ENCODE assay signal across 8 mouse cellular contexts in the genomic region with DNA sequence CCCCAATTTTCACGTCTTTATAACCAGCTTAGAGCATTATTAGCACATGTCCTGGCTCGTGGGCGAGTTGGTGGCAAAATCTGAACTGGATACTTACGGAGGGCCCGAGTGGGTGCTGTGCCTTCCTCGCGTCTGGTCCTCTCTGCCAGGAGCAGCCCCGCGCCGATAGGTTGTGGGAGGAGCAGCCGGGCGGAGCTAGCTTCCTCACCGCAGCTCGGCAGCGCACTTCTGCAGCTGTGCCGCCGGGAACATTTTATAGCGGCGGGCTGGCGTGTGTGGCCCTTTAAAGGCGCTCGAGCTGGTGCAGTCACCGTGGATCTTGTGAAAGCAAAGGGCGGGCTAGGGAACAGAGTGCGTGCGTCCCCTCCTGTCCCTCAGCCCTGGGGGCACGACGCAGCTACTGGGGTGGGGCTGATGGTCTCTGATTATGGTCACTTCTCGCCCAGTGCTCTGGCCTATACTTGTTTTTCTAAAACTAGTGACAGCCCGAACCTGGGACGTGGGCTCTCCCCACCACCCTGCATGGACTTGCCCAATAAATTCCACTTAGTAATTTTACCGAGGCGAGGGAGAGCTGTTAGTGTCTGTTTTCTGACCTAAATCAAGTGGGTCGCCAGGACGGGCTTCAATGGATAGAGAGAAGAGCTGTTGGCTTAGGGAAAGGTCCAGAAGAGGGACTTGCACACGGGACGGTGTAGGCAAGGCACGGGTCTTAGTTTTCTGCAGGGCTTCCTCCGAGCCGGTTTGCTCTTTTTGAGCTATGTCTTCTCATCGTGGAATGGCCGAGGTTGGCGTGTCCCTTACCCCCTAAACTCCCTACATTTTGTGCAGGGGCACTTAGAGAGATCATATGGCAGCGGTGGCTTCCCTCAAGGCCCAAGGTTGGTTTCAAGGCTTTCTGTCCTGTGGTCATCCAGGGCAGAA. TPM values are rescaled to one million over a fixed set of nuclear protein-coding genes. Genes with fewer than 3 reads are reported as not detected.
A peak's percentile ranks its signal among the peaks of the same experiment; 100 is the strongest.
DNase-seq lines count a peak whose midpoint lies in the region; ATAC-seq and TF ChIP-seq lines count a peak whose summit lies in the region.

A gene (minus strand): TSS at position 245 of the 924 bp plus-strand sequence.

- peak within 1 kb of the TSS; percentile 79 for H3K4me2 ChIP-seq in embryonic facial prominence, embryonic 11.5 days (ENCODE audit: low read depth, low read length)
- peak within 1 kb of the TSS; percentile 79 for H3K4me2 ChIP-seq in limb, embryonic 14.5 days (replicated peaks; ENCODE audit: low read depth, low read length, severe bottlenecking)
- peak within 1 kb of the TSS; percentile 84 for H3K4me2 ChIP-seq in midbrain, embryonic 16.5 days (ENCODE audit: low read length)
- H3K4me2 ChIP-seq in stomach, embryonic 15.5 days: peak within 1 kb of the TSS; percentile 90

- H3K4me1 ChIP-seq in embryonic facial prominence, embryonic 11.5 days (ENCODE audit: control insufficient read depth, insufficient read depth, low read length): no peaks in the 10 kb centered on the region
- 0 out of 2 replicates have a peak, but pooled peaks cover 3% of the 10 kb centered on the region for H3K4me1 ChIP-seq in limb, embryonic 14.5 days (ENCODE audit: control insufficient read depth, insufficient read depth, low read length)
- H3K4me1 ChIP-seq in midbrain, embryonic 16.5 days (ENCODE audit: control insufficient read depth, insufficient read depth, low read length): peaks cover 9% of the 10 kb centered on the region; the same call in 1 of the 2 replicates
- no peaks in the 10 kb centered on the region; the same call in 1 of the 2 replicates for H3K4me1 ChIP-seq in stomach, embryonic 15.5 days

- no peaks in the 10 kb centered on the region for H3K36me3 ChIP-seq in embryonic facial prominence, embryonic 11.5 days (replicated peaks; ENCODE audit: control insufficient read depth, insufficient read depth, low read depth, low read length)
- H3K36me3 ChIP-seq in limb, embryonic 14.5 days (ENCODE audit: control insufficient read depth, insufficient read depth, low read length): no peaks in the 10 kb centered on the region
- H3K36me3 ChIP-seq in midbrain, embryonic 16.5 days (ENCODE audit: control insufficient read depth, insufficient read depth, low read length): no peaks in the 10 kb centered on the region
- no peaks in the 10 kb centered on the region for H3K36me3 ChIP-seq in stomach, embryonic 15.5 days

- no peaks in the 10 kb centered on the region for H3K9me3 ChIP-seq in embryonic facial prominence, embryonic 11.5 days (replicated peaks; ENCODE audit: control insufficient read depth, low read length)
- no peaks in the 10 kb centered on the region for H3K9me3 ChIP-seq in limb, embryonic 14.5 days (ENCODE audit: control insufficient read depth, low read length)
- no peaks in the 10 kb centered on the region for H3K9me3 ChIP-seq in midbrain, embryonic 16.5 days (replicated peaks; ENCODE audit: control insufficient read depth, low read length, poor library complexity, severe bottlenecking)
- H3K9me3 ChIP-seq in stomach, embryonic 15.5 days: no peaks in the 10 kb centered on the region

- H3K27me3 ChIP-seq in embryonic facial prominence, embryonic 11.5 days (ENCODE audit: control insufficient read depth, insufficient read depth, low read length): peaks cover 15% of the 10 kb centered on the region
- peaks cover 7% of the 10 kb centered on the region for H3K27me3 ChIP-seq in limb, embryonic 14.5 days (ENCODE audit: control insufficient read depth, insufficient read depth, low read length)
- H3K27me3 ChIP-seq in midbrain, embryonic 16.5 days (ENCODE audit: control insufficient read depth, insufficient read depth, low read depth, low read length): peaks cover 12% of the 10 kb centered on the region
- peaks cover 46% of the 10 kb centered on the region for H3K27me3 ChIP-seq in stomach, embryonic 15.5 days (replicated peaks)

- peak; percentile 93 for ATAC-seq in embryonic facial prominence, embryonic 11.5 days (replicated peaks; ENCODE audit: insufficient number of reproducible peaks, low FRiP score, low TSS enrichment, low read depth)
- peak; percentile 90 for ATAC-seq in limb, embryonic 14.5 days (ENCODE audit: low FRiP score, low read depth)
- peak; percentile 97 for ATAC-seq in midbrain, embryonic 16.5 days
- ATAC-seq in stomach, embryonic 15.5 days (ENCODE audit: insufficient read depth, low FRiP score, low read depth): peak; percentile 91

- 13% methylated on average over 42 of the region's 44 CpGs for WGBS in embryonic facial prominence, embryonic 11.5 days
- 18% methylated on average over 44 of the region's 44 CpGs for WGBS in limb, embryonic 14.5 days
- WGBS in midbrain, embryonic 16.5 days: 23% methylated on average over 43 of the region's 44 CpGs
- WGBS in stomach, embryonic 15.5 days: 14% methylated on average over 44 of the region's 44 CpGs

- H3K27ac ChIP-seq in embryonic facial prominence, embryonic 11.5 days (replicated peaks; ENCODE audit: low read depth, low read length): no peak within 1 kb of the TSS; the same call in 1 of the 2 replicates
- H3K27ac ChIP-seq in limb, embryonic 14.5 days (replicated peaks; ENCODE audit: low read depth, low read length): peak within 1 kb of the TSS; percentile 55
- H3K27ac ChIP-seq in midbrain, embryonic 16.5 days (ENCODE audit: low read length): peak within 1 kb of the TSS; percentile 55
- no peak within 1 kb of the TSS for H3K27ac ChIP-seq in stomach, embryonic 15.5 days

- no peak for TF ChIP-seq POLR2A in limb, embryonic 14.5 days (IDR thresholded peaks at IDR 0.05; ENCODE audit: borderline replicate concordance, extremely low read depth, insufficient read depth, insufficient read length)

- peak within 1 kb of the TSS; percentile 50 for H3K4me3 ChIP-seq in embryonic facial prominence, embryonic 11.5 days (ENCODE audit: low read depth, low read length)
- peak within 1 kb of the TSS; percentile 53 for H3K4me3 ChIP-seq in limb, embryonic 14.5 days (replicated peaks; ENCODE audit: low read length)
- peak within 1 kb of the TSS; percentile 59 for H3K4me3 ChIP-seq in midbrain, embryonic 16.5 days (ENCODE audit: low read depth, low read length)
- peak within 1 kb of the TSS; percentile 49 for H3K4me3 ChIP-seq in stomach, embryonic 15.5 days (replicated peaks)

- DNase-seq in ovary, adult 18-20 months (ENCODE audit: low spot score): peak; percentile 76
- DNase-seq in ovary, postnatal 10 days (ENCODE audit: low spot score): no peak
- DNase-seq in embryonic facial prominence, embryonic 11.5 days (ENCODE audit: low spot score): peak; percentile 84
- DNase-seq in heart, adult 9 months (ENCODE audit: low spot score in 2 of 2): peak; percentile 8 to 19
- DNase-seq in kidney, adult 8-10 months: peak; percentile 14 to 21
- DNase-seq in limb, embryonic 14.5 days (ENCODE audit: low spot score): peak; percentile 84

- peak within 1 kb of the TSS; percentile 53 for H3K9ac ChIP-seq in embryonic facial prominence, embryonic 11.5 days (replicated peaks; ENCODE audit: low read length)
- H3K9ac ChIP-seq in limb, embryonic 14.5 days (ENCODE audit: low read depth, low read length, severe bottlenecking): peak within 1 kb of the TSS; percentile 49
- H3K9ac ChIP-seq in midbrain, embryonic 16.5 days (ENCODE audit: low read depth, low read length): peak within 1 kb of the TSS; percentile 61
- H3K9ac ChIP-seq in stomach, embryonic 15.5 days: no peak within 1 kb of the TSS

RNA-seq across cellular contexts. Expression of the gene that starts here (rescaled TPM):
- 55.4 and 61.5 TPM in 2 replicates for polyA plus RNA-seq in embryonic facial prominence, embryonic 11.5 days (2014; fragmentation: Nextera tagmentation; extraction: Ambion mirVana)
- polyA plus RNA-seq in limb, embryonic 14.5 days (2012; rRNA removed): 32.5 and 45.4 TPM in 2 replicates
- 27.2 and 31.3 TPM in 2 replicates for polyA plus RNA-seq in limb, embryonic 14.5 days (2014; fragmentation: Nextera tagmentation; extraction: Ambion mirVana)
- polyA plus RNA-seq in midbrain, embryonic 16.5 days (2015; fragmentation: Nextera tagmentation; extraction: Ambion mirVana): 14.9 and 17.5 TPM in 2 replicates
- polyA plus RNA-seq in stomach, embryonic 15.5 days (2015; fragmentation: Nextera tagmentation; extraction: Ambion mirVana): 10.1 and 12.5 TPM in 2 replicates

Comparison
In these comparisons a context has a peak if more than half of its experiments do, and no peak if none do; other contexts are left out.
1. H3K27ac ChIP-seq: peak in limb, embryonic 14.5 days (single experiment) and midbrain, embryonic 16.5 days (single experiment); none in embryonic facial prominence, embryonic 11.5 days (single experiment) and stomach, embryonic 15.5 days (single experiment).
2. Peak in every context shown above with its lines, with median percentiles within 50 percentile points of each other: ATAC-seq, H3K4me2 ChIP-seq and H3K4me3 ChIP-seq.